Mouse (Mus musculus): ENCODE measurements around the gene Ttc27.

DNA sequence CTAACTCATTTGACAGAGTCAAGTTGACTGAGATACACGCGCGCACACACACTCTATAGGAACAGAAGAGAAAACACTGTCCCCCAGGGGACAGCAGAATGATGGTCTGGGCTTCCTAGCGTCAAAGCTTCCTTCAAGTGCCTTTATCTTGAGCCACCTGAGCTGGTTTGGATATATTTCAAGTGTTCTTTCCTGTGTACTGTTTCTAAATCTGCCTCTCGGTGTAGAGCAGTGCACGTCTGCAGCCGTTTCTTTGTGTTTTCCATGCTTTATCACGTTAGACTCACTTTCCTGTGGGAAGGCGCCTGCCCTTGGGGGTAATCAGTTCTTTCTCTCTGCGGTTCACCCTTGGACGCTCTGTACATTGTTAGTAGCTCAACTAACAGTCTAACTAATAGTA, 17.9 kb downstream of the Ttc27 start:
- TF ChIP-seq CTCF (IDR thresholded peaks at IDR 0.05; ENCODE audit: low read depth) (no peak), EP300 (optimal IDR thresholded peaks at IDR 0.05) (no peak)
